Comparison of ENCODE assay signal across 8 mouse cellular contexts in genomic region chr2:165982512-165983389, GRCm38 (mm10). TPM values are rescaled to one million over a fixed set of nuclear protein-coding genes. Genes with fewer than 3 reads are reported as not detected.
DNase-seq lines count a peak whose midpoint lies in the region; ATAC-seq lines count a peak whose summit lies in the region.

No protein-coding gene starts in this region.

- ATAC-seq in common myeloid progenitor, adult 5-6 weeks (replicated peaks; ENCODE audit: low read depth, poor library complexity, severe bottlenecking): peak; percentile 81
- peak; percentile 86 for ATAC-seq in liver, embryonic 13.5 days (ENCODE audit: low read depth)

- peak overlapping the region; percentile 80 for H3K27ac ChIP-seq in liver, embryonic 13.5 days

- H3K27me3 ChIP-seq in liver, embryonic 13.5 days: peaks cover 2% of the 10 kb centered on the region; the same call in 1 of the 2 replicates

- DNase-seq in right cerebral cortex, postnatal 10 days (ENCODE audit: low spot score in 2 of 2): peak; percentile 46 to 48
- no peak for DNase-seq in right cerebral cortex, postnatal 36 days (ENCODE audit: low spot score in 2 of 2)
- peak; percentile 78 for DNase-seq in heart, postnatal 25 days (ENCODE audit: low spot score)
- DNase-seq in liver, embryonic 13.5 days: peak; percentile 67
- DNase-seq in spleen, adult 12 weeks (ENCODE audit: low spot score): peak; percentile 79
- no peak for DNase-seq in frontal cortex, postnatal 14 days (ENCODE audit: low spot score in 2 of 2)
- no peak for DNase-seq in layer of hippocampus, adult 8-10 months (ENCODE audit: low spot score in 2 of 2)

- peak overlapping the region; percentile 61 for H3K4me2 ChIP-seq in liver, embryonic 13.5 days

- no peaks in the 10 kb centered on the region for H3K9me3 ChIP-seq in liver, embryonic 13.5 days (replicated peaks)

- peak overlapping the region; percentile 47; the same call in 1 of the 2 replicates for H3K9ac ChIP-seq in liver, embryonic 13.5 days

- H3K36me3 ChIP-seq in liver, embryonic 13.5 days: no peaks in the 10 kb centered on the region

- intact Hi-C loops in heart, postnatal 25 days (cut with DNase I): no loop called here

- H3K4me3 ChIP-seq in liver, embryonic 13.5 days (replicated peaks): peak overlapping the region; percentile 31

- 17% methylated on average over 16 of the region's 16 CpGs for WGBS in liver, embryonic 13.5 days (ENCODE audit: insufficient replicate concordance)

- H3K4me1 ChIP-seq in liver, embryonic 13.5 days (replicated peaks): peaks cover 45% of the 10 kb centered on the region

RNA-seq across cellular contexts. Expression of gene Ncoa3, which starts 9.7 kb away (rescaled TPM):
- total RNA-seq in common myeloid progenitor, adult 5-6 weeks (2017): 26.7 and 39.7 TPM in 2 replicates
- 10 to 100 TPM; 23.8 to 29.6 TPM for total RNA-seq in heart, postnatal 25 days (2021)
- polyA plus RNA-seq in liver, embryonic 13.5 days (2015; fragmentation: Nextera tagmentation; extraction: Ambion mirVana): 3.5 and 4.5 TPM in 2 replicates
- total RNA-seq in layer of hippocampus, adult 8-10 months (2022): 10 to 100 TPM; 33.9 to 41.1 (median 36.3) TPM

Comparison
In these comparisons a context has a peak if more than half of its experiments do, and no peak if none do; other contexts are left out.
1. DNase-seq: peak in right cerebral cortex, postnatal 10 days (2 of 2), heart, postnatal 25 days (single experiment), liver, embryonic 13.5 days (single experiment) and spleen, adult 12 weeks (single experiment); none in right cerebral cortex, postnatal 36 days (0 of 2), frontal cortex, postnatal 14 days (0 of 2) and layer of hippocampus, adult 8-10 months (0 of 2).